1 mouse cellular context compared by ENCODE assay signal in genomic region chr17:34075271-34075670, GRCm38 (mm10).
TF ChIP-seq lines count a peak whose summit lies in the region.

No protein-coding gene starts in this region.

TF ChIP-seq in CH12.LX, 34 proteins besides CTCF, POLR2A, EP300 and RAD21:
- TF ChIP-seq SMC3 (IDR thresholded peaks at IDR 0.05; ENCODE audit: low read depth, low read length) (peak; percentile 43), CHD1 (IDR thresholded peaks at IDR 0.05; ENCODE audit: low read depth, low read length) (no peak), RCOR1 (conservative IDR thresholded peaks at IDR 0.05; ENCODE audit: low read depth, low read length) (0 out of 2 replicates have a peak, but pooled peaks have one; percentile 23), JUN (IDR thresholded peaks at IDR 0.05; ENCODE audit: insufficient read depth, low read depth, low read length) (no peak)
